Mouse (Mus musculus) liver, embryonic 14.5 days (tissue): ENCODE results near the gene Pfn1. TPM values are rescaled to one million over a fixed set of nuclear protein-coding genes. Genes with fewer than 3 reads are reported as not detected.

Experiments
- ATAC-seq: fragments of 200-750 bp; cut with Nextera tagmentation; 2 replicates; pipeline ENCODE4 v1.8.0; 2017; ENCODE audit warnings: moderate number of reproducible peaks, mild to moderate bottlenecking, moderate library complexity; ENCODE audit not compliant: insufficient read depth
- DNase-seq, 3 experiments: peaks; one replicate each; pipeline ENCODE4 v3.0.0-alpha.2; 2012 to 2013; ENCODE audit warnings: low read depth in 3 of 3, low spot score in 3 of 3
- H3K27ac ChIP-seq: fragments of 300-500 bp; sonication (generic); 2 replicates; pipeline ENCODE4 v1.5.1; 2014; ENCODE audit warnings: moderate library complexity, mild to moderate bottlenecking, control low read depth, inconsistent platforms
- H3K27me3 ChIP-seq: fragments of 300-500 bp; sonication (generic); 2 replicates; pipeline ENCODE4 v1.6.1; 2014; ENCODE audit warnings: mild to moderate bottlenecking, low read length, moderate library complexity; ENCODE audit not compliant: control insufficient read depth, insufficient read depth
- H3K36me3 ChIP-seq: fragments of 300-500 bp; sonication (generic); replicated peaks from 2 replicates; pipeline ENCODE4 v1.6.1; 2014; ENCODE audit warnings: low read depth; ENCODE audit not compliant: control insufficient read depth, insufficient read depth
- H3K4me1 ChIP-seq, 2 experiments: fragments of 200-500 bp in 1 of 2; fragments of 300-500 bp in 1 of 2; sonication (generic) in 1 of 2; replicated peaks; 2 replicates each; pipeline ENCODE4 v1.6.1; 2012 to 2014; ENCODE audit warnings: antibody characterized with exemption in 1 of 2, inconsistent platforms in 1 of 2, low read length in 1 of 2; ENCODE audit not compliant: control insufficient read depth in 2 of 2, insufficient read depth in 2 of 2
- H3K4me2 ChIP-seq: fragments of 300-500 bp; sonication (generic); 2 replicates; pipeline ENCODE4 v1.6.1; 2014; ENCODE audit warnings: low read depth, mild to moderate bottlenecking, control low read depth, moderate library complexity
- H3K4me3 ChIP-seq, 2 experiments: fragments of 200-500 bp in 1 of 2; fragments of 300-500 bp in 1 of 2; sonication (generic) in 1 of 2; 2 replicates each; pipeline ENCODE4 v1.5.1; 2012 to 2014; ENCODE audit warnings: low read depth in 2 of 2, low read length in 2 of 2, mild to moderate bottlenecking in 2 of 2, control low read depth in 1 of 2, inconsistent platforms in 1 of 2, moderate library complexity in 1 of 2; ENCODE audit not compliant: insufficient read depth in 1 of 2
- H3K9ac ChIP-seq: fragments of 300-500 bp; sonication (generic); replicated peaks from 2 replicates; pipeline ENCODE4 v1.6.1; 2014; ENCODE audit warnings: mild to moderate bottlenecking, control low read depth, moderate library complexity
- H3K9me3 ChIP-seq: fragments of 300-500 bp; sonication (generic); 2 replicates; pipeline ENCODE4 v1.6.1; 2016; ENCODE audit warnings: low read length, mixed read lengths; ENCODE audit not compliant: control insufficient read depth
- CTCF ChIP-seq: IDR thresholded peaks from 2 replicates; pipeline ENCODE4 v1.5.1; 2016; ENCODE audit warnings: antibody characterized with exemption, low read depth, control low read depth
- EP300 ChIP-seq: IDR thresholded peaks from 2 replicates; pipeline ENCODE4 v1.6.1; 2016; ENCODE audit warnings: antibody characterized with exemption, low read depth
- WGBS: fragments of 180-500 bp; shearing (Covaris S2); extraction: QIAGEN DNeasy Blood & Tissue Kit; methylation state at CpG from one replicate; pipeline ENCODE4 v1.1.7; 2014; ENCODE audit not compliant: insufficient replicate concordance; 5-methylcytosine and 5-hydroxymethylcytosine counted together
- polyA plus RNA-seq, 2 experiments: library from polyadenylated mRNA; depleted of rRNA in 1 of 2; stranded (reverse) in 1 of 2; unstranded in 1 of 2; fragments of >200 nt; fragmentation: Nextera tagmentation in 1 of 2; extraction: Ambion mirVana in 1 of 2; gene quantifications; 2 replicates each; pipeline versions ENCODE4 v1.2.1 to v1.2.3; 2012 to 2014

The Pfn1 gene
- polyA plus RNA-seq, 2 experiments: 421 to 957 TPM

GRCm38 (mm10) chr11:70689578-70689977, 35.1 kb upstream of the Pfn1 start:
- ATAC-seq: no peak
- Histone ChIP-seq H3K9me3 (no peaks in the 10 kb centered on the region), H3K4me2 (no peak overlapping the region), H3K36me3 (no peaks in the 10 kb centered on the region), H3K27ac (no peak overlapping the region), H3K9ac (no peak overlapping the region), H3K4me1 (peaks cover 0 to 9% of the 10 kb centered on the region in 2 experiments; a peak in 3 of 4 replicates), H3K27me3 (no peaks in the 10 kb centered on the region; the same call in 1 of the 2 replicates), H3K4me3 (no peak overlapping the region)
- WGBS: 51% methylated on average over 4 of the region's 4 CpGs
- no peak for DNase-seq
- TF ChIP-seq CTCF (no peak), EP300 (no peak)

- ATAC-seq (no peak), DNase-seq (no peak)
- Histone ChIP-seq H3K4me3 (peak overlapping the region; percentile 75 to 84), H3K27ac (no peak overlapping the region), H3K27me3 (no peaks in the 10 kb centered on the region; the same call in 1 of the 2 replicates), H3K36me3 (no peaks in the 10 kb centered on the region), H3K9me3 (no peaks in the 10 kb centered on the region), H3K9ac (peak overlapping the region; percentile 69), H3K4me1 (peaks cover 0 to 9% of the 10 kb centered on the region in 2 experiments; a peak in 3 of 4 replicates), H3K4me2 (peak overlapping the region; percentile 83)
- no peak for TF ChIP-seq EP300
- TF ChIP-seq CTCF: no peak
- 42% methylated on average over 8 of the region's 8 CpGs for WGBS
Observed at GRCm38 (mm10) chr11:70688372-70688771, 33.9 kb upstream of the Pfn1 start.

- ATAC-seq: peak; percentile 73
- under 1% methylated on average over 48 of the region's 55 CpGs for WGBS
Observed at GRCm38 (mm10) chr11:70687601-70688199, 33.3 kb upstream of the Pfn1 start, which contains the start of gene Camta2. Gene Camta2, minus strand, starts transcription at chr11:70688105.

GRCm38 (mm10) chr11:70686901-70687566, 32.6 kb upstream of the Pfn1 start:
- peaks cover 0 to 14% of the 10 kb centered on the region in 2 experiments; a peak in 3 of 4 replicates for H3K4me1 ChIP-seq
- H3K9me3 ChIP-seq: no peaks in the 10 kb centered on the region
- H3K27ac ChIP-seq: no peak overlapping the region
- ATAC-seq: peak; percentile 20
- H3K27me3 ChIP-seq: no peaks in the 10 kb centered on the region; the same call in 1 of the 2 replicates
- peak overlapping the region; percentile 83 for H3K4me2 ChIP-seq
- H3K9ac ChIP-seq: peak overlapping the region; percentile 69
- TF ChIP-seq CTCF (0 out of 2 replicates have a peak, but pooled peaks have one; percentile 13), EP300 (no peak)
- no peaks in the 10 kb centered on the region; the same call in 1 of the 2 replicates for H3K36me3 ChIP-seq
- peak overlapping the region; percentile 75 to 84 for H3K4me3 ChIP-seq
- 3% methylated on average over 16 of the region's 16 CpGs for WGBS
- no peak for DNase-seq

More at GRCm38 (mm10) chr11:70687601-70688199, 33.3 kb upstream of the Pfn1 start, which contains the start of gene Camta2:
- Histone ChIP-seq H3K9me3 (no peaks in the 10 kb centered on the region), H3K4me1 (peaks cover 0 to 9% of the 10 kb centered on the region in 2 experiments; a peak in 3 of 4 replicates), H3K4me2 (peak within 1 kb of the TSS; percentile 83), H3K9ac (peak within 1 kb of the TSS; percentile 69), H3K36me3 (no peaks in the 10 kb centered on the region), H3K27ac (no peak within 1 kb of the TSS), H3K27me3 (no peaks in the 10 kb centered on the region; the same call in 1 of the 2 replicates), H3K4me3 (peak within 1 kb of the TSS; percentile 75 to 84)
- peak; percentile 59 for TF ChIP-seq CTCF
- no peak for TF ChIP-seq EP300
- DNase-seq: no peak

GRCm38 (mm10) chr11:70683640-70684039, 29.2 kb upstream of the Pfn1 start:
- no peaks in the 10 kb centered on the region for H3K9me3 ChIP-seq
- TF ChIP-seq CTCF (no peak), EP300 (no peak)
- WGBS: 73% methylated on average over 5 of the region's 5 CpGs
- H3K27ac ChIP-seq: no peak overlapping the region
- no peak overlapping the region for H3K4me2 ChIP-seq
- DNase-seq (no peak), ATAC-seq (no peak)
- no peak overlapping the region for H3K4me3 ChIP-seq
- H3K4me1 ChIP-seq: peaks cover 0 to 23% of the 10 kb centered on the region in 2 experiments; a peak in 3 of 4 replicates
- H3K9ac ChIP-seq: no peak overlapping the region
- H3K27me3 ChIP-seq: no peaks in the 10 kb centered on the region
- no peaks in the 10 kb centered on the region; the same call in 1 of the 2 replicates for H3K36me3 ChIP-seq
